Mouse (Mus musculus) mouse embryonic stem cell (cell line): ENCODE measurements around the gene Arhgef16.

Experiments
- in situ Hi-C, 2 experiments: fragments of 300-500 bp; cut with MboI; formaldehyde crosslinking; loops; 1 replicate in 1 of 2; 3 replicates in 1 of 2; pipeline ENCODE4 v1.14.3; 2019 to 2020; ENCODE audit warnings: low sequenced_read_pairs in 2 of 2, low pct_unique_long_range_greater_than_20kb in 1 of 2, mixed read lengths in 1 of 2; ENCODE audit not compliant: unreplicated experiment in 1 of 2

The Arhgef16 gene

DNA sequence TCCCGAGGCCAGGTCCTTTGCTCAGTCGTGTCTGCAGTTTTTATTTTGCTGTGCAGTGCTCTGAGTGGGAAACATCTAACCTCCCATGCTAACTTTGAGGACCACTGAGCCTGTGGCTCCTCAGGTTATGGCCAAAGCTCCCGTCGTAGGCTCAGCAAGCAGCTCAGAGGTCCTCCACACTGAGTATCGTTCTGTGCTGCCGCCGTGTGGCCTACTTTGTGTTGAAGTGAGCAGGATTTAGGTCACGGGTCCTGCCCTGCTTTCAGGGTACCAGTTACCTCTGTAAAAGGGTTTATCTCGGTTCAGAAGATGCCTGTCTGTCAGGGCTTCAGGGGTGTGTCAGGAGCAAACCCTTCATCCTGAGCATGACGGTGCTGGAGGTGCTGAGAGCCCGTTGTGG is 60.9 kb downstream of the Arhgef16 start:
- in situ Hi-C loops = no loop called here

DNA sequence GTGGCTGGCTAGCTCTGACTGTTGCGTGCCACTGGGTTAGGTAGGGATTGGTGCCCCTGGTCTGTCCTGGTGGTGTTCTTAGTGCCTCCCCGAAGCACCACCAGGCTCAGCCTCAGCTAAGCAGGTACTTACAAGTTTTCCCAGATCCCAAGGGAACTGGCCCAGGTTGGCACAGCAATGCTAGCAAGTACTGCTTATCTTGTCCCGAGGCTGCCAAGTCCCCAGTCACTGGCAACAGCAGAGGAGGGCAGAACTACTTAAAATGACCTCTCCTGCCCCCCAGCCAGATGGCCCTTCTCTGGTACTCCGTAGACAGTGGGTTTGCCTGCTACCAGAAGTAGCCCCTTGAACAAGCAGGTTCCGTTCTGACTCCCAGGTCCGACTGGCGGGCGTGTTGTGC is 62.3 kb downstream of the Arhgef16 start:
- in situ Hi-C loops = no loop called here

GRCm38 (mm10) chr4:154237306-154237705 is 64.2 kb downstream of the Arhgef16 start:
- in situ Hi-C loops = no loop called here

DNA sequence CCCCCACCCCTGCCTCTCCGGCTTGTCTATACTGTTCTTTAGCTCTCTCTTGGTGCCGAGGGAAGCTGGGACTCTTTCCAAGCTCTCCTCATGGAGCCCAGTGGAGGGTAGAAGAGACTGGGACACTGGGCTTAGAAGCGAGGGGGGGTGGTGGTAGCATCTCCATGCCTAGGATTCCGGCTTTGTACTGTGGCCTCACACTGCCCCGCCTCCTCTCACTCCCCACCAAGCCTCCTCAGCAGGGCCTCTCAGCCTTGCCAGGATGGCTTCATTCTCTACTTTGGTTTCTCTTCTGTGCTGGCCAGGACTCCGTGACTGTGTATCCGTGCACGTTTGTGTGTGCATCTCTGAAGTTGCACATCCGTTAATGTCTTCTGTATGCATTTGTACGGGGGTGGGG is 64.6 kb downstream of the Arhgef16 start:
- in situ Hi-C loops = no loop called here

- in situ Hi-C loops = no loop called here
These were observed 65.5 kb downstream of the Arhgef16 start for GRCm38 (mm10) chr4:154236001-154236400.

DNA sequence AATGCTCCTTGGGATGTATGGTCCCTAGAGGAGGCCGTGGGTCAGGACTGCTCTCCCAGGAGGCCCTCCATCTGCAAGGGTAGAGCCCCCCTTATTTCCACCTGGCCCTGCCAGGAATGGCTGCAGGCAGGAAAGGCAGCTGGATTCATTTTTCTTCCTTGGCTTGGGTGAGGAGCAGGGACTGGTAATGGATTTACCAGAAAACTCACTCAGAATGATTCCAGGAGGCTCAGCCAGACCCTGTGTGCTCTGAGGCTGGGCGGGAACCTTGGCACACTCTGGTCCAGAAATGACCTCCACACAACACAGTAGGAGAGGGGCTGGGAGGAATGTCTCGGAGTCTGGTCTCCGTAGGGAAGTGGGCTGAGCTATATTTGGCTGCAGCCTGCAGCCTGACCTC is 69.2 kb downstream of the Arhgef16 start:
- in situ Hi-C loops = no loop called here

DNA sequence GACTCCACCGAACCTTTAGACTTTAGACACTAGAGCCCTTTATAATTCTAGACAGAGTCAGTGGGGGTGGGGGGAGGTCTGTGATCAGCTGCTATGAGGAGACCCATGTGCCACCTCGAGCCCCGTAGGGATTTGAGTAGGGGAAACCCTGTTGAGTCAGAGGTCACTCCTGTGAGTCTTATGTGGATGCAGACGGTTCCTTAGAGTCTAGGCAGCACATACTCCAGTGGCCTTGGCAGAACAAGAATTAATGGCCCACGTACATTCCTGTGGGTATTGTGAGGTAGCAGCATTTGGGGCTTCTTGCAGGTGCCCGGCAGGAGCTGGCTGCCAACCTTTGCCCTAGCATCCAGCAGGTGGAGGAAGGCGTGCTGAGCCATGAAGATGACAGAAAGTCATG is 70.1 kb downstream of the Arhgef16 start:
- in situ Hi-C loops = no loop called here

DNA sequence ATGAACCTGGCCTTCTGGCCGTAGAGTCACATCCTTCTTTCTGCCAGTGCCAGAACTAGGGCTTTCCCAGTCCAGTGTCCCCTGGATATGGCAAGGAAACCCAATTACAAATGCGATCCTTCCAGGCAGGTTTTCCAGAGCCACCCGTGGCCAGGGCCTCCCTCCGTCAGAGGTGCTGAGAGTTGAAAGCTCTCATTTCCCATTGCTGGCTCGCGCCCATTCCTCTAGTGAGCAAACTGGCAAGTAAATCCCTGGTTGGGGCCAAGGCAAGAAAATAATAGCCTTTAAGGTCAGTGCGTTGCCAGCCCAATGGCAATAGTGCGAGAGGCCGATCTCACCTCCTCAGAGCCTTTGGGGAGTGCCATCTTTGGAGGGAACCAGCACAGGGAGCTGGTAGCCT is 71.9 kb downstream of the Arhgef16 start:
- in situ Hi-C loops = no loop called here
